Mouse (Mus musculus) C2C12 (cell line): ENCODE results near the gene Zbtb49.

Experiments used
- CTCF ChIP-seq: IDR thresholded peaks from one replicate; pipeline ENCODE4 v1.5.1; 2011; ENCODE audit not compliant: control insufficient read depth, insufficient read depth, insufficient read length
- MAX ChIP-seq: IDR thresholded peaks from one replicate; pipeline ENCODE4 v1.6.1; 2011; ENCODE audit warnings: mild to moderate bottlenecking, control low read depth
- USF1 ChIP-seq: IDR thresholded peaks from one replicate; pipeline ENCODE4 v1.6.1; 2011; ENCODE audit warnings: low read depth, mild to moderate bottlenecking, control low read depth, moderate library complexity

GRCm38 (mm10) chr5:38256551-38256950 lies 36.3 kb upstream of the Zbtb49 start:
- no peak for TF ChIP-seq USF1
- TF ChIP-seq CTCF = no peak
- no peak for TF ChIP-seq MAX
